Mouse (Mus musculus): ENCODE measurements at regions not wholly inside any gene's neighbourhood (a gene's known extent, or its start where the extent isn't known, plus 50 kb on each side); places are given as distances from the start of the nearest gene placed in this dataset.

- no peak for DNase-seq
- Histone ChIP-seq H3K4me3 (ENCODE audit: low read depth, low read length) (no peak overlapping the region), H3K9ac (no peak overlapping the region), H3K27me3 (ENCODE audit: insufficient read depth, low read length) (no peaks in the 10 kb centered on the region), H3K36me3 (ENCODE audit: insufficient read depth) (no peaks in the 10 kb centered on the region), H3K27ac (ENCODE audit: low read depth, low read length) (no peak overlapping the region), H3K4me1 (ENCODE audit: insufficient read depth) (no peaks in the 10 kb centered on the region), H3K4me2 (ENCODE audit: low read depth) (no peak overlapping the region), H3K9me3 (ENCODE audit: low read length) (no peaks in the 10 kb centered on the region)
- WGBS: 84% methylated on average over 2 of the region's 2 CpGs
- no peak for ATAC-seq
- TF ChIP-seq CTCF (IDR thresholded peaks at IDR 0.05; ENCODE audit: low read depth): no peak
These were observed 149.9 kb downstream of the Rpl36a-ps1 start for GRCm38 (mm10) chr14:98844221-98844620.

- 56% methylated on average over 5 of the region's 5 CpGs for WGBS
- no peak for TF ChIP-seq CTCF (IDR thresholded peaks at IDR 0.05; ENCODE audit: low read depth)
- no peak for DNase-seq
These were observed 159.8 kb downstream of the Rpl36a-ps1 start for GRCm38 (mm10) chr14:98834316-98834715.

GRCm38 (mm10) chr14:98833230-98833999 lies 160.7 kb downstream of the Rpl36a-ps1 start:
- H3K9me3 ChIP-seq (ENCODE audit: low read length): no peaks in the 10 kb centered on the region
- peaks cover 8% of the 10 kb centered on the region for H3K27me3 ChIP-seq (ENCODE audit: insufficient read depth, low read length)
- H3K27ac ChIP-seq (ENCODE audit: low read depth, low read length): no peak overlapping the region
- no peak for ATAC-seq
- no peak overlapping the region for H3K4me3 ChIP-seq (ENCODE audit: low read depth, low read length)
- H3K4me1 ChIP-seq (ENCODE audit: insufficient read depth): 0 out of 2 replicates have a peak, but pooled peaks cover 3% of the 10 kb centered on the region
- no peaks in the 10 kb centered on the region for H3K36me3 ChIP-seq (ENCODE audit: insufficient read depth)
- no peak overlapping the region for H3K4me2 ChIP-seq (ENCODE audit: low read depth)
- peak; percentile 17 for DNase-seq
- 37% methylated on average over 13 of the region's 13 CpGs for WGBS
- H3K9ac ChIP-seq: no peak overlapping the region
- TF ChIP-seq CTCF (IDR thresholded peaks at IDR 0.05; ENCODE audit: low read depth): no peak

More at GRCm38 (mm10) chr14:98834316-98834715, 159.8 kb downstream of the Rpl36a-ps1 start:
- H3K9ac ChIP-seq: no peak overlapping the region
- H3K4me1 ChIP-seq (ENCODE audit: insufficient read depth): 0 out of 2 replicates have a peak, but pooled peaks cover 3% of the 10 kb centered on the region
- ATAC-seq: no peak
- no peak overlapping the region for H3K4me3 ChIP-seq (ENCODE audit: low read depth, low read length)
- H3K27me3 ChIP-seq (ENCODE audit: insufficient read depth, low read length): peaks cover 5% of the 10 kb centered on the region
- no peaks in the 10 kb centered on the region for H3K36me3 ChIP-seq (ENCODE audit: insufficient read depth)
- no peak overlapping the region for H3K4me2 ChIP-seq (ENCODE audit: low read depth)
- H3K27ac ChIP-seq (ENCODE audit: low read depth, low read length): no peak overlapping the region
- no peaks in the 10 kb centered on the region for H3K9me3 ChIP-seq (ENCODE audit: low read length)

- 17% methylated on average over 7 of the region's 7 CpGs for WGBS
- H3K9ac ChIP-seq: no peak overlapping the region
- no peak overlapping the region for H3K4me2 ChIP-seq (ENCODE audit: low read depth)
- DNase-seq (no peak), ATAC-seq (no peak)
- H3K27me3 ChIP-seq (ENCODE audit: insufficient read depth, low read length): peaks cover 8% of the 10 kb centered on the region
- H3K4me3 ChIP-seq (ENCODE audit: low read depth, low read length): no peak overlapping the region
- no peak for TF ChIP-seq CTCF (IDR thresholded peaks at IDR 0.05; ENCODE audit: low read depth)
- H3K36me3 ChIP-seq (ENCODE audit: insufficient read depth): no peaks in the 10 kb centered on the region
- 0 out of 2 replicates have a peak, but pooled peaks cover 3% of the 10 kb centered on the region for H3K4me1 ChIP-seq (ENCODE audit: insufficient read depth)
- H3K9me3 ChIP-seq (ENCODE audit: low read length): no peaks in the 10 kb centered on the region
- H3K27ac ChIP-seq (ENCODE audit: low read depth, low read length): no peak overlapping the region
These were observed 161.7 kb downstream of the Rpl36a-ps1 start for GRCm38 (mm10) chr14:98832401-98832800.

- H3K4me1 ChIP-seq (ENCODE audit: insufficient read depth): 0 out of 2 replicates have a peak, but pooled peaks cover 3% of the 10 kb centered on the region
- DNase-seq (peak; percentile 14), ATAC-seq (peak; percentile 66; the same call in 1 of the 2 replicates)
- H3K9ac ChIP-seq: no peak overlapping the region
- peaks cover 8% of the 10 kb centered on the region for H3K27me3 ChIP-seq (ENCODE audit: insufficient read depth, low read length)
- no peaks in the 10 kb centered on the region for H3K36me3 ChIP-seq (ENCODE audit: insufficient read depth)
- H3K9me3 ChIP-seq (ENCODE audit: low read length): no peaks in the 10 kb centered on the region
- no peak overlapping the region for H3K4me2 ChIP-seq (ENCODE audit: low read depth)
- no peak overlapping the region for H3K27ac ChIP-seq (ENCODE audit: low read depth, low read length)
- TF ChIP-seq CTCF (IDR thresholded peaks at IDR 0.05; ENCODE audit: low read depth): no peak
- WGBS: 35% methylated on average over 5 of the region's 5 CpGs
- H3K4me3 ChIP-seq (ENCODE audit: low read depth, low read length): no peak overlapping the region
These were observed 164.0 kb downstream of the Rpl36a-ps1 start for GRCm38 (mm10) chr14:98829958-98830633.

GRCm38 (mm10) chr14:98827490-98827889 lies 166.6 kb downstream of the Rpl36a-ps1 start:
- no peak for DNase-seq
- no peaks in the 10 kb centered on the region for H3K4me1 ChIP-seq (ENCODE audit: insufficient read depth)
- H3K27me3 ChIP-seq (ENCODE audit: insufficient read depth, low read length): peaks cover 5% of the 10 kb centered on the region; the same call in 1 of the 2 replicates
- H3K9me3 ChIP-seq (ENCODE audit: low read length): no peaks in the 10 kb centered on the region
- no peak overlapping the region for H3K9ac ChIP-seq
- no peaks in the 10 kb centered on the region for H3K36me3 ChIP-seq (ENCODE audit: insufficient read depth)
- no peak overlapping the region for H3K27ac ChIP-seq (ENCODE audit: low read depth, low read length)
- H3K4me2 ChIP-seq (ENCODE audit: low read depth): no peak overlapping the region
- H3K4me3 ChIP-seq (ENCODE audit: low read depth, low read length): no peak overlapping the region
- no peak for ATAC-seq
- no peak for TF ChIP-seq CTCF (IDR thresholded peaks at IDR 0.05; ENCODE audit: low read depth)
- 89% methylated on average over 2 of the region's 2 CpGs for WGBS

GRCm38 (mm10) chr14:98813657-98814056 lies 180.5 kb downstream of the Rpl36a-ps1 start:
- Histone ChIP-seq H3K27me3 (ENCODE audit: insufficient read depth, low read length) (peaks cover 10% of the 10 kb centered on the region; the same call in 1 of the 2 replicates), H3K36me3 (ENCODE audit: insufficient read depth) (no peaks in the 10 kb centered on the region), H3K4me2 (ENCODE audit: low read depth) (no peak overlapping the region), H3K4me1 (ENCODE audit: insufficient read depth) (no peaks in the 10 kb centered on the region), H3K9ac (no peak overlapping the region), H3K4me3 (ENCODE audit: low read depth, low read length) (no peak overlapping the region), H3K27ac (ENCODE audit: low read depth, low read length) (no peak overlapping the region), H3K9me3 (ENCODE audit: low read length) (no peaks in the 10 kb centered on the region)
- ATAC-seq (no peak), DNase-seq (no peak)
- TF ChIP-seq CTCF (IDR thresholded peaks at IDR 0.05; ENCODE audit: low read depth): no peak
- WGBS: 34% methylated on average over 5 of the region's 5 CpGs

All from forebrain, postnatal 0 days (tissue).